Mouse (Mus musculus) forebrain, embryonic 14.5 days (tissue): ENCODE measurements around the gene Zfp646. TPM values are rescaled to one million over a fixed set of nuclear protein-coding genes. Genes with fewer than 3 reads are reported as not detected.
A peak's percentile ranks its signal among the peaks of the same experiment; 100 is the strongest.

ENCODE experiments used
- ATAC-seq: fragments of 200-750 bp; cut with Nextera tagmentation; 2 replicates; pipeline ENCODE4 v1.8.0; 2017; ENCODE audit warnings: mild to moderate bottlenecking, moderate library complexity
- DNase-seq: peaks from one replicate; pipeline ENCODE4 v3.0.0-alpha.2; 2015; ENCODE audit warnings: low spot score
- H3K27ac ChIP-seq: fragments of 300-500 bp; sonication (generic); 2 replicates; pipeline ENCODE4 v1.5.1; 2014; ENCODE audit warnings: low read depth, mild to moderate bottlenecking, control low read depth, low read length, moderate library complexity
- H3K27me3 ChIP-seq: fragments of 300-500 bp; sonication (generic); replicated peaks from 2 replicates; pipeline ENCODE4 v1.6.1; 2014; ENCODE audit warnings: low read length, control low read depth, mixed read lengths; ENCODE audit not compliant: control insufficient read depth, insufficient read depth
- H3K36me3 ChIP-seq: fragments of 300-500 bp; sonication (generic); 2 replicates; pipeline ENCODE4 v1.6.1; 2014; ENCODE audit warnings: low read length, control low read depth; ENCODE audit not compliant: control insufficient read depth, insufficient read depth
- H3K4me1 ChIP-seq: fragments of 300-500 bp; sonication (generic); 2 replicates; pipeline ENCODE4 v1.6.1; 2014; ENCODE audit warnings: antibody characterized with exemption, low read length, control low read depth; ENCODE audit not compliant: control insufficient read depth, insufficient read depth
- H3K4me2 ChIP-seq: fragments of 300-500 bp; sonication (generic); 2 replicates; pipeline ENCODE4 v1.6.1; 2014; ENCODE audit warnings: mild to moderate bottlenecking, control low read depth, low read length
- H3K4me3 ChIP-seq: fragments of 300-500 bp; sonication (generic); 2 replicates; pipeline ENCODE4 v1.5.1; 2014; ENCODE audit warnings: low read depth, low read length, control low read depth
- H3K9ac ChIP-seq: fragments of 300-500 bp; sonication (generic); 2 replicates; pipeline ENCODE4 v1.6.1; 2014; ENCODE audit warnings: mild to moderate bottlenecking, low read length, control low read depth, moderate library complexity
- H3K9me3 ChIP-seq: fragments of 300-500 bp; sonication (generic); replicated peaks from 2 replicates; pipeline ENCODE4 v1.6.1; 2016; ENCODE audit warnings: low read length, control low read depth, mixed read lengths; ENCODE audit not compliant: control insufficient read depth
- WGBS: fragments of 180-500 bp; shearing (Covaris S2); extraction: QIAGEN DNeasy Blood & Tissue Kit; methylation state at CpG from one replicate; pipeline ENCODE4 v1.1.7; 2014; 5-methylcytosine and 5-hydroxymethylcytosine counted together
- polyA plus RNA-seq: library from polyadenylated mRNA; unstranded; fragments of >200 nt; fragmentation: Nextera tagmentation; extraction: Ambion mirVana; gene quantifications from 2 replicates; pipeline ENCODE4 v1.2.1, GENCODE M21; 2014

Zfp646 gene
- polyA plus RNA-seq, 1 experiment from 2014 or later: 12.0 TPM

GRCm38 (mm10) chr7:127903971-127904796 is 28.2 kb downstream of the Zfp646 start, which contains the start of gene Bckdk:
Gene Bckdk, plus strand, starts transcription at chr7:127904082.
- Histone ChIP-seq H3K27ac (peak within 1 kb of the TSS; percentile 78), H3K4me3 (peak within 1 kb of the TSS; percentile 57), H3K27me3 (no peaks in the 10 kb centered on the region), H3K4me1 (peaks cover 11% of the 10 kb centered on the region), H3K9ac (peak within 1 kb of the TSS; percentile 90), H3K9me3 (no peaks in the 10 kb centered on the region), H3K36me3 (peaks cover 41% of the 10 kb centered on the region), H3K4me2 (peak within 1 kb of the TSS; percentile 81)
- 9% methylated on average over 38 of the region's 38 CpGs for WGBS
- DNase-seq (peak; percentile 85), ATAC-seq (peak; percentile 95)

- H3K27ac ChIP-seq: no peak overlapping the region
- H3K4me2 ChIP-seq: no peak overlapping the region
- WGBS: 93% methylated on average over 12 of the region's 12 CpGs
- H3K4me1 ChIP-seq: peaks cover 12% of the 10 kb centered on the region
- H3K9me3 ChIP-seq: no peaks in the 10 kb centered on the region
- H3K27me3 ChIP-seq: no peaks in the 10 kb centered on the region
- H3K36me3 ChIP-seq: peaks cover 47% of the 10 kb centered on the region
- H3K4me3 ChIP-seq: no peak overlapping the region
- ATAC-seq (no peak), DNase-seq (no peak)
- no peak overlapping the region for H3K9ac ChIP-seq
Measured at GRCm38 (mm10) chr7:127907939-127908338, 31.9 kb downstream of the Zfp646 start.

DNA sequence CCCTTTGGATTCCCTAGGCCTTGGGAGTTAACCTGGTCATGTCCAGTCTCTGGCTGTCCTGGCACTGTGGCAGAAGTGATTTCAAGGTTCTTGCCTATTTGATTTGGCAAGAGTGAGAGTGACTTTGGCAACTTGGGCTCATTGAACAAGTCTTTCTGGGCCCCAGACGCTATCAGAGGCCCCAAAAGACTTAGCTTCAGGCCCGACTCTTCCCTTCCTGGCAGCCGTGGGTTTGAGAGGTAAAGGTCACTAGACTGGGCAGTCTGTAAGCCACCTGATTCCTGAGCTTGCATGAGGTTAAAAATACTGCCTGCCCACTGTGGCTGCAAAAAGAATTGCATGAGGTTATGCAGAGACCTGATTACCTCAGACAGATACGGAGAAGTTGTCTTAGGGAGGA is 32.6 kb downstream of the Zfp646 start:
- Histone ChIP-seq H3K4me3 (no peak overlapping the region), H3K9ac (no peak overlapping the region), H3K9me3 (no peaks in the 10 kb centered on the region), H3K27me3 (no peaks in the 10 kb centered on the region), H3K4me2 (no peak overlapping the region), H3K4me1 (peaks cover 15% of the 10 kb centered on the region), H3K27ac (no peak overlapping the region), H3K36me3 (peaks cover 47% of the 10 kb centered on the region)
- WGBS: 90% methylated on average over 4 of the region's 4 CpGs
- ATAC-seq (no peak), DNase-seq (no peak)

- ATAC-seq: peak; percentile 97
Measured at GRCm38 (mm10) chr7:127912190-127912871, 36.3 kb downstream of the Zfp646 start, which contains the start of gene Kat8. Gene Kat8, plus strand, starts transcription at chr7:127912516.

GRCm38 (mm10) chr7:127912938-127913337 is 36.9 kb downstream of the Zfp646 start:
- H3K9ac ChIP-seq: peak overlapping the region; percentile 76
- ATAC-seq (no peak), DNase-seq (no peak)
- peaks cover 45% of the 10 kb centered on the region for H3K36me3 ChIP-seq
- no peaks in the 10 kb centered on the region for H3K9me3 ChIP-seq
- no peak overlapping the region for H3K27ac ChIP-seq
- no peaks in the 10 kb centered on the region for H3K27me3 ChIP-seq
- H3K4me2 ChIP-seq: peak overlapping the region; percentile 58
- peaks cover 4% of the 10 kb centered on the region; the same call in 1 of the 2 replicates for H3K4me1 ChIP-seq
- WGBS: 31% methylated on average over 4 of the region's 4 CpGs
- peak overlapping the region; percentile 90 for H3K4me3 ChIP-seq

More at GRCm38 (mm10) chr7:127912190-127912871, 36.3 kb downstream of the Zfp646 start, which contains the start of gene Kat8:
- Histone ChIP-seq H3K27me3 (no peaks in the 10 kb centered on the region), H3K9ac (peak within 1 kb of the TSS; percentile 76), H3K36me3 (peaks cover 45% of the 10 kb centered on the region), H3K4me2 (peak within 1 kb of the TSS; percentile 58), H3K4me3 (peak within 1 kb of the TSS; percentile 90), H3K27ac (peak within 1 kb of the TSS; percentile 61; the same call in 1 of the 2 replicates), H3K9me3 (no peaks in the 10 kb centered on the region), H3K4me1 (peaks cover 4% of the 10 kb centered on the region; the same call in 1 of the 2 replicates)
- WGBS: under 1% methylated on average over 40 of the region's 40 CpGs
- DNase-seq: peak; percentile 97

GRCm38 (mm10) chr7:127915293-127915692 is 39.3 kb downstream of the Zfp646 start:
- ATAC-seq (no peak), DNase-seq (no peak)
- Histone ChIP-seq H3K4me3 (no peak overlapping the region), H3K27ac (no peak overlapping the region), H3K9me3 (no peaks in the 10 kb centered on the region), H3K9ac (no peak overlapping the region), H3K4me1 (peaks cover 4% of the 10 kb centered on the region; the same call in 1 of the 2 replicates), H3K36me3 (peaks cover 38% of the 10 kb centered on the region), H3K27me3 (no peaks in the 10 kb centered on the region), H3K4me2 (no peak overlapping the region)
- WGBS: 92% methylated on average over 12 of the region's 12 CpGs

GRCm38 (mm10) chr7:127918203-127918602 is 42.2 kb downstream of the Zfp646 start:
- no peaks in the 10 kb centered on the region for H3K27me3 ChIP-seq
- DNase-seq (peak; percentile 29), ATAC-seq (no peak)

GRCm38 (mm10) chr7:127919290-127919689 is 43.3 kb downstream of the Zfp646 start:
- no peak overlapping the region for H3K4me2 ChIP-seq
- WGBS: 77% methylated on average over 7 of the region's 7 CpGs
- H3K36me3 ChIP-seq: peaks cover 68% of the 10 kb centered on the region

More at GRCm38 (mm10) chr7:127918203-127918602, 42.2 kb downstream of the Zfp646 start:
- Histone ChIP-seq H3K36me3 (peaks cover 58% of the 10 kb centered on the region), H3K4me3 (no peak overlapping the region), H3K4me2 (no peak overlapping the region), H3K9me3 (no peaks in the 10 kb centered on the region), H3K27ac (no peak overlapping the region), H3K4me1 (peaks cover under 1% of the 10 kb centered on the region; the same call in 1 of the 2 replicates), H3K9ac (no peak overlapping the region)
- WGBS: 57% methylated on average over 3 of the region's 3 CpGs

More at GRCm38 (mm10) chr7:127919290-127919689, 43.3 kb downstream of the Zfp646 start:
- no peak for DNase-seq
- H3K9ac ChIP-seq: no peak overlapping the region
- H3K9me3 ChIP-seq: no peaks in the 10 kb centered on the region
- no peaks in the 10 kb centered on the region for H3K27me3 ChIP-seq
- no peak for ATAC-seq
- H3K4me3 ChIP-seq: no peak overlapping the region
- no peaks in the 10 kb centered on the region for H3K4me1 ChIP-seq
- no peak overlapping the region for H3K27ac ChIP-seq
